Mouse (Mus musculus): ENCODE data around the gene Hdac9. TPM values are rescaled to one million over a fixed set of nuclear protein-coding genes. Genes with fewer than 3 reads are reported as not detected.
A peak's percentile ranks its signal among the peaks of the same experiment; 100 is the strongest.

Hdac9 gene
- 0.50 and 0.63 TPM in 2 replicates for polyA plus RNA-seq (2012; ENCODE audit: insufficient read depth, insufficient read length, missing spikeins)

DNA sequence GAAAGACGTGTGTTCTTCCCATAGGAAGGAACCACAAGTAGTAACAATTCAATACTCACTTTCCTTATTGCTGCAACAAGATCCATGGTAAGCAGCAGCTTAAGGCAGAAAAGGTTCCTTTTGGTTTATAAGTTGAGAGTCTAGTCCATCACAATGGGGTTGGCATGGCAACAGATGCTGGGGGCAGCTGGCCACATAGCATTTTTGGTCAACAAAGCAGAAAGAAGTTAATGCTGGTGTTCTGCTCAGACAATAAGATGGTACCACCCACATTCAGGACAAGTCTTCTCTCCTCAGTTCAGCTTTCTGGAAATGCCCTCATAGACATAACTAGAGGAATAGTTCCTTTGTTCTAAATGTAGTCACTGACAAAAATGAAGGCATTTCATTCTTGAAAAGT, at the start of gene Hdac9:
Gene Hdac9, minus strand, starts transcription at position 101 of the 400 bp plus-strand sequence.
- Histone ChIP-seq H3K27ac (replicated peaks; ENCODE audit: low read depth, low read length) (no peak within 1 kb of the TSS), H3K4me1 (ENCODE audit: control insufficient read depth, insufficient read depth, insufficient read length, low read length) (no peaks in the 10 kb centered on the region), H3K4me3 (ENCODE audit: insufficient read depth, low read depth, low read length) (no peak within 1 kb of the TSS)

GRCm38 (mm10) chr12:34949066-34949706, 32.3 kb upstream of the Hdac9 start:
- no peak overlapping the region for H3K4me3 ChIP-seq (ENCODE audit: insufficient read depth, low read depth, low read length)
- no peaks in the 10 kb centered on the region for H3K4me1 ChIP-seq (ENCODE audit: control insufficient read depth, insufficient read depth, insufficient read length, low read length)
- H3K27ac ChIP-seq (replicated peaks; ENCODE audit: low read depth, low read length): no peak overlapping the region

- Histone ChIP-seq H3K4me1 (ENCODE audit: control insufficient read depth, insufficient read depth, insufficient read length, low read length) (no peaks in the 10 kb centered on the region), H3K4me3 (ENCODE audit: insufficient read depth, low read depth, low read length) (no peak overlapping the region), H3K27ac (replicated peaks; ENCODE audit: low read depth, low read length) (no peak overlapping the region)
These were observed 21.0 kb upstream of the Hdac9 start for GRCm38 (mm10) chr12:34937918-34938317.

DNA sequence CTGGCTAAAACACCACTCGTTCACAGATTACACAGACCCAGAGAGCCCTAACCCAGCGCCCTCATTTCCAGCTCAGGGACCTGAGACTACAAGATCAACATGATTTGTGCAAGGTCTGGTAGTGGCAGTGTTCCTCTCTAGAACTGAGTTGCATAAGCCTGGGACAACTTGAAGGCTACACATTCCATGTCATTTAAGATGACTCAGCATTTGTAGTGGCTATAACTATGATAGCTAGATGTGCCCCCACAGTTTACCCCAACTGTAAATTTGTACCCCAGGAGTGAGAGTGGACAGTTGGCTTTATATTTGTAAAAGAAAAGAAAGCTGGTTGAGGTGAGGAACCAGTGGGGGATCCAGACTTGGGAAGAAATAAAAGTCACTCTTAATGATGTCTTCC, 8.9 kb downstream of the Hdac9 start:
- Histone ChIP-seq H3K4me3 (ENCODE audit: insufficient read depth, low read depth, low read length) (no peak overlapping the region), H3K27ac (replicated peaks; ENCODE audit: low read depth, low read length) (no peak overlapping the region), H3K4me1 (ENCODE audit: control insufficient read depth, insufficient read depth, insufficient read length, low read length) (no peaks in the 10 kb centered on the region)

GRCm38 (mm10) chr12:34907506-34907850, 9.4 kb downstream of the Hdac9 start:
- H3K4me3 ChIP-seq (ENCODE audit: insufficient read depth, low read depth, low read length): peak overlapping the region; percentile 63

GRCm38 (mm10) chr12:34906704-34907505, 10.0 kb downstream of the Hdac9 start:
- H3K27ac ChIP-seq (replicated peaks; ENCODE audit: low read depth, low read length): no peak overlapping the region
- H3K4me3 ChIP-seq (ENCODE audit: insufficient read depth, low read depth, low read length): peak overlapping the region; percentile 63
- no peaks in the 10 kb centered on the region for H3K4me1 ChIP-seq (ENCODE audit: control insufficient read depth, insufficient read depth, insufficient read length, low read length)

More at GRCm38 (mm10) chr12:34907506-34907850, 9.4 kb downstream of the Hdac9 start:
- Histone ChIP-seq H3K4me1 (ENCODE audit: control insufficient read depth, insufficient read depth, insufficient read length, low read length) (no peaks in the 10 kb centered on the region), H3K27ac (replicated peaks; ENCODE audit: low read depth, low read length) (no peak overlapping the region)

DNA sequence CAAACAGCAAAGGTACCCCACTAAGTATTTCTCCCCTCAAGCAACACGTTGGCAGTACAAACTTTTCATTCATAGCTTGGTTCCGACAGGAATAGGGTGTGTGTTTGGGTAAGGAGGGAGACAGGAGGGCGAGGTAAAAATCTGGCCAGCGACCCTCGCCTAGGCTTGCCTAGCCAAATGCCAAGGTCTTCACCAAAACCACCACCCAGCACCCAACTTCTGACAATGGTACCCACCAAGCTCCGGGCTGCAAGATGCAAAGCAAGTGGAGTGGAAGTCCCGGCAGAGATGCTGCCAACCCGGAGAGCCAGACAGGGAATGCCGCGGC, 10.6 kb downstream of the Hdac9 start:
- H3K4me3 ChIP-seq (ENCODE audit: insufficient read depth, low read depth, low read length): peak overlapping the region; percentile 62
- H3K27ac ChIP-seq (replicated peaks; ENCODE audit: low read depth, low read length): no peak overlapping the region
- no peaks in the 10 kb centered on the region for H3K4me1 ChIP-seq (ENCODE audit: control insufficient read depth, insufficient read depth, insufficient read length, low read length)

DNA sequence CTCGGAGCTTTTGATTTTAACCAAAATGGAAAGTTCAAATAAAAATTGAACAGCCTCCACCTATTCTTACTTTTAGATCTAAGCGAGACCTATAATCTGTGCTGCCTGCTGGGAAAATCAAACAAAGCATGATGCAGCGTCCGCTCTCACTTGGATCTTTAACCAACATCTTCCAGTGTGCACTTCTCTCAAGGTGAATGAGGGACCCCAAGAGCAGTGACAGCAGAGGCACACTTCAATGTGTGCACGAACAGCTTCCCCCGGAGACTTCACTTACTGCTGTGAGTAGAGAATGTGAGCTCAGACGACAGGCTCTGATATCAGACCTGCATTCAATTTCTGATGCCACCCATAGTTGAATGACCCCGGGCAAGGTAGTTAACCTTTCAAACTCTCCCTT, 16.7 kb downstream of the Hdac9 start:
- H3K4me1 ChIP-seq (ENCODE audit: control insufficient read depth, insufficient read depth, insufficient read length, low read length): no peaks in the 10 kb centered on the region
- H3K4me3 ChIP-seq (ENCODE audit: insufficient read depth, low read depth, low read length): no peak overlapping the region
- no peak overlapping the region for H3K27ac ChIP-seq (replicated peaks; ENCODE audit: low read depth, low read length)

DNA sequence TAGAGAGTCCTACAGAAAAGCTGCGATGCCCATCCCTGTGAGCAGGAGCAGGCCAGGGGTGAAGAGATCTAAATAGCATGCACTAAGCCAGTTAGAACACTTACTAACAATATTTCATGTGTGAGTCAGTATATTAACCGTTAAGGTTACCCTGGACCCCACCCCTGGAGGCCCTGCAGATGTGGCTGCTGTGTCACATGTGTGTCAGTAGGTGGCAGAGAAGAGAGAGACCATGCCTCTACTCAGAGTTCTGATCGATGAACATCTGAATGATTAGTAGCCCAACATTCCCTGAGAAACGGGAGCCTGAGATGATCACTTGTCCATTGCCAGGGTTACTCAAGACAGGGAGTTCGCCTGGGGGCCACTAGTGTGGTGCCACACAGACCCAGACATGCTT, 22.0 kb downstream of the Hdac9 start:
- Histone ChIP-seq H3K4me3 (ENCODE audit: insufficient read depth, low read depth, low read length) (no peak overlapping the region), H3K27ac (replicated peaks; ENCODE audit: low read depth, low read length) (no peak overlapping the region), H3K4me1 (ENCODE audit: control insufficient read depth, insufficient read depth, insufficient read length, low read length) (no peaks in the 10 kb centered on the region)

DNA sequence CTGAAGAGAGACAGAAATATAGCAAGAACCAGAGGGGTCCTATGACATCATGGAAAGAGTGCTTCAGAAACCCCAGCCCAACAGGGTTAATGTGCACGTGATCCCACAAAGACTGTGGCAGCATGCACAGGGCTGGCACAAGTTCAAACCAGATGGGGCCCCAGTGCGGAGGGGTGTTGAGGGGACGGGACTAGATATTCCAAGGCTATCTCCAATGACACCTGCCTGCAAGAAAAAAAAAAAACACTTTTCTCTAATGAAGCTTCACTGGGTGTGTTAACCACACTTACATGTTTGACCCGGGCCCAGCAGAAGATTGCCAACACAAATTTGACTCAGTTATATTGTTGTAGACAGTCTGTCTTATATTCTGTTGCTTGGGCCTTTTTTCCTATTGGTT, 28.2 kb downstream of the Hdac9 start:
- Histone ChIP-seq H3K27ac (replicated peaks; ENCODE audit: low read depth, low read length) (no peak overlapping the region), H3K4me3 (ENCODE audit: insufficient read depth, low read depth, low read length) (no peak overlapping the region), H3K4me1 (ENCODE audit: control insufficient read depth, insufficient read depth, insufficient read length, low read length) (no peaks in the 10 kb centered on the region)

- H3K4me3 ChIP-seq (ENCODE audit: insufficient read depth, low read depth, low read length): no peak overlapping the region
- no peaks in the 10 kb centered on the region for H3K4me1 ChIP-seq (ENCODE audit: control insufficient read depth, insufficient read depth, insufficient read length, low read length)
- H3K27ac ChIP-seq (replicated peaks; ENCODE audit: low read depth, low read length): no peak overlapping the region
These were observed 42.0 kb downstream of the Hdac9 start for GRCm38 (mm10) chr12:34874926-34875325.

GRCm38 (mm10) chr12:34871028-34871427, 45.9 kb downstream of the Hdac9 start:
- H3K4me1 ChIP-seq (ENCODE audit: control insufficient read depth, insufficient read depth, insufficient read length, low read length): no peaks in the 10 kb centered on the region
- no peak overlapping the region for H3K4me3 ChIP-seq (ENCODE audit: insufficient read depth, low read depth, low read length)
- H3K27ac ChIP-seq (replicated peaks; ENCODE audit: low read depth, low read length): no peak overlapping the region

DNA sequence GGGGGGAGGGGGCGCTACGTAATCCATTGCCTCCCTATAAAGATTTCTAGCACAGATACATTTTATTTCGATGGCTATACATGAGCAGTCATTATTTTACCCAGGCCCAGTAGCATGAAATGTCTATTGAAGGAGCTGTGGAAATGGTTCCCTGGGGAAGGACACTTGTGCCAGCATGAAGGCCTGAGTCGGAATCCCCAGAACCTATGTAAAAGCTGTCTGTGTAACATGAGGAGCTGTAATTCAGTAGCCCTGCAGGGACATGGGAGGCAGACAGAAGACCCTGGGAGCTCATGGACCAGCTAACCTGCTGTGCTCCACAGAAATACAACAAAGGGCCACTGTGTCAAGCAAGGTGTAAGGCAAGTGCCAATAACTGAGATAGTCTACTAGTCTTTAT, 75.7 kb downstream of the Hdac9 start:
- H3K27ac ChIP-seq (replicated peaks; ENCODE audit: low read depth, low read length): no peak overlapping the region
- H3K4me1 ChIP-seq (ENCODE audit: control insufficient read depth, insufficient read depth, insufficient read length, low read length): peaks cover 6% of the 10 kb centered on the region; the same call in 1 of the 2 replicates
- H3K4me3 ChIP-seq (ENCODE audit: insufficient read depth, low read depth, low read length): no peak overlapping the region

- Histone ChIP-seq H3K27ac (replicated peaks; ENCODE audit: low read depth, low read length) (no peak overlapping the region), H3K4me1 (ENCODE audit: control insufficient read depth, insufficient read depth, insufficient read length, low read length) (peaks cover 6% of the 10 kb centered on the region; the same call in 1 of the 2 replicates), H3K4me3 (ENCODE audit: insufficient read depth, low read depth, low read length) (no peak overlapping the region)
These were observed 79.6 kb downstream of the Hdac9 start for GRCm38 (mm10) chr12:34837318-34837717.

DNA sequence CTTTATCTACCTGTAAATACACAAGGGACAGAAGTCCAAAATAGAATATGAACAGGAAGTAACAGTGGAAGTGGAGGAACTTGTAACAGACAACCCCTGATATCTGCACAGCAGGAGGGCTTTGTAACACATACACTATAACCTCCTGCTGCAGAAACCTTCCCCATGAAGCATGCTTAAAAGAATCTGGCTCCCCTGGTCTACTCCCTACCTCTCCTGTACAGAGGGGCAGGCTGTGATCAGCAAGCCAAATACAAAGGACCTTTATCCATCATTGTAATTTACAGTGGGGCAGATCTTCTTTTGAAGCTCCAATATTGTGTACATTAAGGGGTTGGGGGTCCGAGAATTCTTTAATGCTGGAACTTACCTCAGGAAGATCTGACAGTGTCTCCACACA, 80.0 kb downstream of the Hdac9 start:
- H3K27ac ChIP-seq (replicated peaks; ENCODE audit: low read depth, low read length): no peak overlapping the region
- peaks cover 6% of the 10 kb centered on the region; the same call in 1 of the 2 replicates for H3K4me1 ChIP-seq (ENCODE audit: control insufficient read depth, insufficient read depth, insufficient read length, low read length)
- no peak overlapping the region for H3K4me3 ChIP-seq (ENCODE audit: insufficient read depth, low read depth, low read length)

DNA sequence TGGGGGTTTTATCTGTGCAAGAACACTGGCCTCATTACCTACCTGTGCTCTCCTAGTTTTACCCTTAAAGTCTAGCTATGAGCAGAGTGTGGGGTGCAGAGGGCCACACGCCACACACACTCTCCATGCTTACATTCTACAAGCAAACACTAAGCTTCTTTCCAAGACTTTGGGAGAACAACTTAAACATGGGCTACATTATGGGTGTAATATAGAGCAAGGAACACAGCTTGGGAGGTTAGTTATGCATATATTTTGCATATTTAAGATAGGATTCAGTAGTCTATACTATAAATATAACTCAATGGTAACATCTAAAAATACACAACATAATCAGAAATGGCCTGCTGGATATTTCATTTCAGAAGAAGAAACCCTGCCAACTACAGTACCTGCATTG, 80.8 kb downstream of the Hdac9 start:
- peaks cover 6% of the 10 kb centered on the region; the same call in 1 of the 2 replicates for H3K4me1 ChIP-seq (ENCODE audit: control insufficient read depth, insufficient read depth, insufficient read length, low read length)
- no peak overlapping the region for H3K4me3 ChIP-seq (ENCODE audit: insufficient read depth, low read depth, low read length)

More for the DNA sequence above, 80.8 kb downstream of the Hdac9 start:
- H3K27ac ChIP-seq (replicated peaks; ENCODE audit: low read depth, low read length): no peak overlapping the region
